Mouse (Mus musculus) lung, embryonic 14.5 days (tissue): Measurements from ENCODE around the gene Folr2. TPM values are rescaled to one million over a fixed set of nuclear protein-coding genes. Genes with fewer than 3 reads are reported as not detected.

Experiments used
- ATAC-seq: fragments of 200-750 bp; cut with Nextera tagmentation; 2 replicates; pipeline ENCODE4 v1.8.0; 2017; ENCODE audit warnings: mild to moderate bottlenecking, moderate TSS enrichment, moderate library complexity; ENCODE audit not compliant: insufficient read depth
- DNase-seq: peaks from one replicate; pipeline ENCODE4 v3.0.0-alpha.2; 2015
- H3K27ac ChIP-seq: fragments of 300-500 bp; sonication (generic); 2 replicates; pipeline ENCODE4 v1.5.1; 2014; ENCODE audit warnings: low read depth, mild to moderate bottlenecking, moderate library complexity
- H3K27me3 ChIP-seq: fragments of 300-500 bp; sonication (generic); 2 replicates; pipeline ENCODE4 v1.6.1; 2014; ENCODE audit warnings: low read length, control low read depth; ENCODE audit not compliant: insufficient read depth
- H3K36me3 ChIP-seq: fragments of 300-500 bp; sonication (generic); 2 replicates; pipeline ENCODE4 v1.6.1; 2014; ENCODE audit warnings: control low read depth; ENCODE audit not compliant: insufficient read depth
- H3K4me1 ChIP-seq: fragments of 300-500 bp; sonication (generic); 2 replicates; pipeline ENCODE4 v1.6.1; 2014; ENCODE audit warnings: antibody characterized with exemption, control low read depth; ENCODE audit not compliant: insufficient read depth
- H3K4me2 ChIP-seq: fragments of 300-500 bp; sonication (generic); 2 replicates; pipeline ENCODE4 v1.6.1; 2014; ENCODE audit warnings: mild to moderate bottlenecking
- H3K4me3 ChIP-seq: fragments of 300-500 bp; sonication (generic); 2 replicates; pipeline ENCODE4 v1.5.1; 2014; ENCODE audit warnings: low read depth, low read length
- H3K9ac ChIP-seq: fragments of 300-500 bp; sonication (generic); 2 replicates; pipeline ENCODE4 v1.6.1; 2014
- H3K9me3 ChIP-seq: fragments of 300-500 bp; sonication (generic); 2 replicates; pipeline ENCODE4 v1.6.1; 2016; ENCODE audit warnings: low read depth, low read length, control low read depth
- CTCF ChIP-seq: IDR thresholded peaks from 2 replicates; pipeline ENCODE4 v1.5.1; 2016; ENCODE audit warnings: antibody characterized with exemption, low read depth
- WGBS: fragments of 180-500 bp; shearing (Covaris S2); extraction: QIAGEN DNeasy Blood & Tissue Kit; methylation state at CpG from one replicate; pipeline ENCODE4 v1.1.7; 2014; 5-methylcytosine and 5-hydroxymethylcytosine counted together
- polyA plus RNA-seq: library from polyadenylated mRNA; unstranded; fragments of >200 nt; fragmentation: Nextera tagmentation; extraction: Ambion mirVana; gene quantifications from 2 replicates; pipeline ENCODE4 v1.2.1, GENCODE M21; 2014

Folr2 gene
- polyA plus RNA-seq: 2.6 and 2.8 TPM in 2 replicates

DNA sequence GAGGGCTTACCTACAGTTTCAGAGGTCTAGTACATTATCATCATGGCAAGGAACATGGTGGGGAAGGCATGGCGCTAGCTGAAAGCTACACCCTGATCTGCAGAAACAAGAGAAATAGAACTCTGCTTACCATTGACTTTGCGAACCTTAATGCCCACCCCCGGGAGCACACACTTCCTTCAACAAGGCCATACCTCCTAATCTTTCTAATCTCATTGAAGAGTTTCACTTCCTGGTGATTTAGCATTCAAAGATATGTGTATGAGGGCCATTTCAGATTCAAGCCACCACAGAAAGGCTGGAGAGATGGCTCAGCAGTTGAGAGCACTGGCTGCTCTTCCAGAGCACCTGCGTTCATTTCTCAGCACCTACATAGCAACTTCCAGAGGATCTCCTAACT, at the start of gene Folr2:
Gene Folr2, minus strand, starts transcription at position 101 of the 400 bp plus-strand sequence.
- no peak within 1 kb of the TSS for H3K27ac ChIP-seq
- ATAC-seq: no peak
- no peaks in the 10 kb centered on the region for H3K36me3 ChIP-seq
- 86% methylated on average over 4 of the region's 4 CpGs for WGBS
- no peaks in the 10 kb centered on the region for H3K27me3 ChIP-seq
- H3K4me1 ChIP-seq: no peaks in the 10 kb centered on the region
- H3K9me3 ChIP-seq: no peaks in the 10 kb centered on the region
- DNase-seq: no peak
- no peak for TF ChIP-seq CTCF
- no peak within 1 kb of the TSS for H3K4me2 ChIP-seq
- no peak within 1 kb of the TSS for H3K9ac ChIP-seq
- no peak within 1 kb of the TSS for H3K4me3 ChIP-seq

DNA sequence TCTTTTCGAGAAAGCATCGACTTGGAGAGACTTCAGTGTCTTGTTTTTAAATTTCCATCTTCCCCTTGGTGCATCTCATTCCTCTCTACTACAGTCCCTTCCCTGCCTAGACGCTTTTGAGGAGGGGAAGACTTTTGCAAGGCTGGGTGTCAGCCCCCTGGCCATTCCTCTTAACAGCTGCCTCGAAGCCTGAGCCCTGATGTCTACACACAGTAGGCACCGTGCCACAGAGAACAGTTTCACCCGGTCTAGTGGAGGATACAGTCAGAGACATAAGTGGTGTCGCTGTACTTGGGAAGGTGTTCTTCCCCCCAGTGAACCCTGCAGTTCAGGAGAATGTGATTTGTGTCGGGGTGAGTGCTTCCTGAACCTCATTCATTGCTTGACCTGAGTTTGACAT, 49.7 kb upstream of the Folr2 start:
- Histone ChIP-seq H3K27ac (peak overlapping the region; percentile 96; the same call in 1 of the 2 replicates), H3K4me3 (peak overlapping the region; percentile 81), H3K27me3 (no peaks in the 10 kb centered on the region), H3K4me1 (no peaks in the 10 kb centered on the region), H3K36me3 (peaks cover 21% of the 10 kb centered on the region), H3K9me3 (no peaks in the 10 kb centered on the region), H3K4me2 (peak overlapping the region; percentile 62), H3K9ac (peak overlapping the region; percentile 88)
- WGBS: 61% methylated on average over 8 of the region's 8 CpGs
- no peak for TF ChIP-seq CTCF
- ATAC-seq (no peak), DNase-seq (no peak)

DNA sequence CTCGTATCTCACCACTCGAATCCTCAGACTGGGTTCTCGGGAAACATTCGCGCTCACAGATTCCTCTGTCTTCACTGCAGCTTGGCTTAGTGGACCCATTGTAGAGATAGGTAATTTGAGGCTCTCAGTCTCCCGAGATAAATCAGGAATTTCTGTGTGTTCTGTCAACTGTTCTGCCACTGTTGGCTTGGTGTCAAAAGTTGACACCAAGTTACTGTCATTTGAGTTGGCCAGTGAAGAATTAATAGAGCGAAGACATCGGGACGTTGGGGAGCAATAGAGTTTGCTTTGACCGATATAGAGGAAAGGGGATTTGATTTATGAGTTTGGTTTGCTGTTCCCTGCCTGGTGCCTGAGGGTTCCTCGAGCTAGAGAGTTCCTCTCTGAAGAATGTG, 49.3 kb upstream of the Folr2 start, which contains the start of gene Tomt:
Gene Tomt, minus strand, starts transcription at position 73 of the 395 bp plus-strand sequence.
- no peaks in the 10 kb centered on the region for H3K27me3 ChIP-seq
- DNase-seq (no peak), ATAC-seq (no peak)
- peak within 1 kb of the TSS; percentile 96 for H3K27ac ChIP-seq
- H3K4me3 ChIP-seq: peak within 1 kb of the TSS; percentile 81
- WGBS: 10% methylated on average over 11 of the region's 11 CpGs
- peak within 1 kb of the TSS; percentile 62 for H3K4me2 ChIP-seq
- peak within 1 kb of the TSS; percentile 88 for H3K9ac ChIP-seq
- peaks cover 18% of the 10 kb centered on the region for H3K36me3 ChIP-seq
- no peaks in the 10 kb centered on the region for H3K9me3 ChIP-seq
- H3K4me1 ChIP-seq: no peaks in the 10 kb centered on the region
- TF ChIP-seq CTCF: no peak

DNA sequence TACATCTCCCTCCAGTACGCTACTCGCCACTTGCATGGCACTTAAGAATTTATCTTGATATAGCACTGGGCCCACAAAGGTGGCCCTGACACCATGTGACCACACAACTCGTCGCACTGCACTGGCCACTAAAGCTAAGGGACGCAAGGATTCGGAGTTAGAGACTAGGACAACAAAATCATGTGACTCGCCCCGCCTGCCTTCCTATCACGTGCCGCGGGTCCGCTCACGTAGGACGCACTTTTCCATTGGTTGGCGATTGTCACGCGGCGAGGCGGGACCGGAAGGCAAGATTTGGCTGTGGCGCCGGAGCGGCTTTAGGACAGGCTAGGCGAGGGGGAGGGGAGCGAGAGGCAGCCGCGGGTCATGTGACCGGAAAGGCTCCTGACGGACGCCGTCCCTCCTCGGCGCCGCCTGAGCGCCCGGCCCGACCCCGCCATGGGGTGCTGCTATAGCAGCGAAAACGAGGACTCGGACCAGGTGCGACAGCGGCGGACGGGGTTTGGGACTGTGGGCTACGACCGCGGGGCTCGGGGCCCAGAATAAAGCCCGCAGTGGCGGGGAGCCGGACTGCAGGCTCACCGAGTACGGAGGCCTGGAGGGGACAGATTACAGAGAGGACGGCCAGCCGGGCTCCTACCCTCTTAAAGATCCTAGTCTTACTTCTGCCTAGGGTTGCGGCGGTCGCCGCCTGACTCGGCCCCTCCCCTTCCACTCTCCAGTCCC, 48.7 kb upstream of the Folr2 start, which contains the start of gene Lamtor1:
Gene Lamtor1, plus strand, starts transcription at position 344 of the 726 bp plus-strand sequence.
- ATAC-seq (peak; percentile 97), DNase-seq (peak; percentile 100)
- peak within 1 kb of the TSS; percentile 96 for H3K27ac ChIP-seq
- peak within 1 kb of the TSS; percentile 81 for H3K4me3 ChIP-seq
- peaks cover 13% of the 10 kb centered on the region for H3K36me3 ChIP-seq
- H3K27me3 ChIP-seq: no peaks in the 10 kb centered on the region
- peak within 1 kb of the TSS; percentile 88 for H3K9ac ChIP-seq
- TF ChIP-seq CTCF: no peak
- no peaks in the 10 kb centered on the region for H3K9me3 ChIP-seq
- under 1% methylated on average over 60 of the region's 61 CpGs for WGBS
- H3K4me2 ChIP-seq: peak within 1 kb of the TSS; percentile 62
- H3K4me1 ChIP-seq: no peaks in the 10 kb centered on the region

DNA sequence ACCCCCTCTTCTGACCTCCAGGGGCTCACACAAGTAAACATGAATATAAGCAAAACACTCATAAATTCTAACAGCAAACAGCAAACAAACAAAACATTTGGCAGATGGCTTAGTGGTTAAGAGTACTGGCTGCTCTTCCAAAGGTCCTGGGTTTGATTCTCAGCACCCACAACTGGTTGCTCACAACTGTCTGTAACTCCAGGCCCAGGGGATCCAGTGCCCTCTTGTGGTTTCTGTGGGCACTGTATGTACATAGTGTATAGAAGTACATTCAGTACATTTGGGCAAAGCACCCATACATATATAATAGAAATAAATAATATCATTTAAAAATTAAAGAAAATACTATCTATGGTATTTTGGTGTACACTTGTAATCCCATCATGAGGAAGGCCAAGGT, 45.9 kb upstream of the Folr2 start:
- DNase-seq: peak; percentile 17
- no peaks in the 10 kb centered on the region for H3K4me1 ChIP-seq
- no peak overlapping the region for H3K4me3 ChIP-seq
- no peaks in the 10 kb centered on the region for H3K27me3 ChIP-seq
- no peak for ATAC-seq
- H3K4me2 ChIP-seq: no peak overlapping the region
- H3K9ac ChIP-seq: no peak overlapping the region
- H3K9me3 ChIP-seq: no peaks in the 10 kb centered on the region
- peak; percentile 23 for TF ChIP-seq CTCF
- H3K36me3 ChIP-seq: peaks cover 6% of the 10 kb centered on the region; the same call in 1 of the 2 replicates
- no peak overlapping the region for H3K27ac ChIP-seq

DNA sequence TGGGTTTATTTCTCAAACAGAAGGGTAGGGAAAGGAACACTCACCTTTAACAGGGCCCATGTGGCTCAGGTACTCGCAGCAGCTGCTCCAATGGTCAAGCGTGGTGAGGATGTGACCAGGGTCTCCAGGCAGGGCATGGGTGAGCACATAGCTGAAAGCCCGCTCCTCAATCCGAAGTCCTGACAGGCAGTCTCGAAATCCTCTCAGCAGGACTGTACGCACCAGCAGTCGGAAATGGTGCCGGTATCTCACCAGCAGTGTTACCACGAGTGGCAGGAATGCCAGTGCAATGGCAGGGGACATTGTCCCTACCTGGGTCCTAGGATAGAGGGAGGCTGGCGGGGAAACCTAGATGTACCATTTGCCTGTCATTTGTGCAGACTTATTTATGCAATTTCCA, 45.0 kb upstream of the Folr2 start:
- DNase-seq (no peak), ATAC-seq (no peak)
- Histone ChIP-seq H3K4me2 (no peak overlapping the region), H3K9ac (no peak overlapping the region), H3K27ac (no peak overlapping the region), H3K27me3 (no peaks in the 10 kb centered on the region), H3K4me1 (no peaks in the 10 kb centered on the region; the same call in 1 of the 2 replicates), H3K9me3 (no peaks in the 10 kb centered on the region), H3K4me3 (no peak overlapping the region), H3K36me3 (peaks cover 6% of the 10 kb centered on the region; the same call in 1 of the 2 replicates)
- TF ChIP-seq CTCF: no peak
- WGBS: 88% methylated on average over 10 of the region's 10 CpGs

DNA sequence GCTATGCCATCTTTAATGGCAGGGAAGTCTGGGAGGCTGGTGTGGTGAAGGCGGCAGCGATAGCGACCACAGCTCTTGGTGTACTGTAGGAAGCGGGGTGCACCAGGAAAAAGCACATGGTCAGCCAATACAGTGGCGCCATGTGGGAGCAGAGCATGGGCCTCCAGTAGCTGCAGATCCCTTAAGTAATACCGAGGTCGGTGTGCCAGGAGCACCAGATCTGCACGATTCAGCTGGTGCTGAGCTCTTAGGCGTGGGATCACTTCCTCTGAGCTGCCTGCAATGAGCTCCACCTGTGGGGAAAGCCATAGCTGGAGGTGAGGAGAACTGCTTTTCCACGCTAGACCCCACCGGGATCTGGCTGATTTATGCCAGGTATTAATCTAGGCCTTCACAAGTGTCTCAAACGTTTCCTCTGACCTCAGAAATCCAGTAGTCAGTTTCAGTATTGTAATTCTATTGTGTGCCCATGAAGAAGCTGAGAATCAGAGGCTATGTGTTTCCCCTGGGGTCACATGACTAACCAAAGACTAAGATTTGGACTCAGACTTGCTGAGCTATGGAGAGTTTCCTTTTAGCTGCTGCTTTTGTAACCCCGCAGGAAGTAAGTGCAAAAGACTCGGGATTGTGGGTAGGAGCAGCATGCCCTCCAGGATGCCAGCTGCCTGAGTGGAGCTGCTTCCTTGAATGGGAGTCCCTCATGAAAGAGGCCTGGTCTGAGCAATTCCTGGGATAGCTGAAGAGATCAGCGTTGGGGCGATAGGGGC, 43.5 kb upstream of the Folr2 start:
- Histone ChIP-seq H3K27me3 (no peaks in the 10 kb centered on the region), H3K9me3 (no peaks in the 10 kb centered on the region), H3K4me2 (no peak overlapping the region), H3K4me1 (no peaks in the 10 kb centered on the region; the same call in 1 of the 2 replicates), H3K9ac (no peak overlapping the region), H3K4me3 (no peak overlapping the region), H3K27ac (no peak overlapping the region), H3K36me3 (peaks cover 6% of the 10 kb centered on the region; the same call in 1 of the 2 replicates)
- no peak for TF ChIP-seq CTCF
- 86% methylated on average over 16 of the region's 16 CpGs for WGBS
- ATAC-seq (no peak), DNase-seq (no peak)
